Mouse (Mus musculus): Measurements from ENCODE around the gene Ipp. TPM values are rescaled to one million over a fixed set of nuclear protein-coding genes. Genes with fewer than 3 reads are reported as not detected.

Ipp gene
- total and polyA plus RNA-seq, 3 experiments = 8.4 to 8.8 TPM; not detected in 1

DNA sequence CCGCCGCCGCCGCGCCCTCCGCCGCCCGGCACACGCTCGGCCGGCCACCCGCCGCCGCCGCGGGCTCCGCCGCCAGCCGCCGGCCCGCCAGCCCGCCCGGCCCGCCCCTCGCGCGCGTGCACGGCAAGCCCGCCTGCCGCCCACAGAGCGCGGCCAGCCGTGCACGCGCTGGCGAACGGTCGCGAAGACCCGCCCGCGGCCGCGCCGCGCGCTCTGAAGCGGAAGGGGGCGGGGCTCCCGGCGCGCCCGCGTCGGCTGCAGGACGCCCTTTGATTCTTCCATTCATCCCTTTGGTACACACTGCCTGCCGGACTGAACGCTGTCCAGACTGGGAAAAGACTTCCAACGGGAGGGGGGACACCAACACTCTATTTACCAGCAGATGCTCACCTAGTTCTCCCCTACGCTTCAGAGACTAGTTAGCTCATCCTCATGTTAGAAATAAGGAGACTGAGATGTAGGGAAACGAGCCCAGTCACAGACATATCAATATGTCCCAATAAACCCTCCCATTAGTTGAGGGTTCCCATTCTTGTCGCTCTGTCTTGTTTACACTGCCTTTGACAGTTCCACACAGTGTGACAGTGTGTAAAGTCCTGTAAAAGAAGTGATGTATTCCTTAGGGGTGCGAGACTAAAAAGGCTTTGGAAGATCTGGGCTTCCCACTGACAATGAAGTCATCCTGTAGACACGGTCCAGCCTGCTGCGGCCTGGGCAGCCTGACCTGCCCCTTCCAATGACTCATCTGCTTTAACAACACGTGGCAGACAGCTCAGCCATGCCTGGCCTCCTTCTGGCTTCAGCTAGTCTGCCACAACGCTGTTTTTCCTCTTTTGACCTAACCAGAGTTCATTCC lies 43.0 kb upstream of the Ipp start, which contains the start of gene Mast2 (continued):
- TF ChIP-seq MYB (IDR thresholded peaks at IDR 0.05; ENCODE audit: low read depth, low read length) = no peak
- TF ChIP-seq GATA1 (IDR thresholded peaks at IDR 0.05; ENCODE audit: low read depth, low read length) = no peak
- TF ChIP-seq CHD1 (IDR thresholded peaks at IDR 0.05; ENCODE audit: low read depth, low read length) = no peak
- TF ChIP-seq POLR2A (IDR thresholded peaks at IDR 0.05; ENCODE audit: control insufficient read depth in 1 of 2, insufficient read depth in 1 of 2, low read depth in 1 of 2, low read length in 2 of 2, poor library complexity in 1 of 2) = peak in 1 of 2 experiments; percentile 78; a peak in 2 of 4 replicates
- TF ChIP-seq MAZ (IDR thresholded peaks at IDR 0.05; ENCODE audit: low read depth, low read length) = no peak
- no peak for TF ChIP-seq SMC3 (IDR thresholded peaks at IDR 0.05; ENCODE audit: low read depth, low read length)
- no peak for TF ChIP-seq HCFC1 (IDR thresholded peaks at IDR 0.05; ENCODE audit: low read depth, low read length)
- TF ChIP-seq CHD2 (IDR thresholded peaks at IDR 0.05; ENCODE audit: low read length) = no peak
- no peak for TF ChIP-seq UBTF (IDR thresholded peaks at IDR 0.05; ENCODE audit: borderline replicate concordance, insufficient read depth, low read depth, low read length)
- TF ChIP-seq MXI1 (IDR thresholded peaks at IDR 0.05; ENCODE audit: low read depth, low read length) = no peak; the same call in 1 of the 2 replicates
- TF ChIP-seq USF1 (IDR thresholded peaks at IDR 0.05; ENCODE audit: low read depth, low read length) = 0 out of 2 replicates have a peak, but pooled peaks have one; percentile 31
- TF ChIP-seq E2F4 (IDR thresholded peaks at IDR 0.05; ENCODE audit: borderline replicate concordance, low read depth, low read length) = no peak
- 0 out of 2 replicates have a peak, but pooled peaks have one; percentile 6 for TF ChIP-seq TCF12 (IDR thresholded peaks at IDR 0.05; ENCODE audit: low read depth, low read length)
- 0 out of 2 replicates have a peak, but pooled peaks have one; percentile 3 for TF ChIP-seq BHLHE40 (IDR thresholded peaks at IDR 0.05; ENCODE audit: borderline replicate concordance, low read depth, low read length)
- no peak for TF ChIP-seq USF2 (IDR thresholded peaks at IDR 0.05; ENCODE audit: borderline replicate concordance in 1 of 2, insufficient read depth in 1 of 2, low read depth in 1 of 2, low read length in 2 of 2)
- TF ChIP-seq ETS1 (IDR thresholded peaks at IDR 0.05; ENCODE audit: low read depth, low read length) = peak; percentile 26; the same call in 1 of the 2 replicates
- no peak for TF ChIP-seq RAD21 (IDR thresholded peaks at IDR 0.05; ENCODE audit: low read depth, low read length)
- TF ChIP-seq EP300 (IDR thresholded peaks at IDR 0.05; ENCODE audit: low read depth in 1 of 2, low read length in 2 of 2) = no peak

DNA sequence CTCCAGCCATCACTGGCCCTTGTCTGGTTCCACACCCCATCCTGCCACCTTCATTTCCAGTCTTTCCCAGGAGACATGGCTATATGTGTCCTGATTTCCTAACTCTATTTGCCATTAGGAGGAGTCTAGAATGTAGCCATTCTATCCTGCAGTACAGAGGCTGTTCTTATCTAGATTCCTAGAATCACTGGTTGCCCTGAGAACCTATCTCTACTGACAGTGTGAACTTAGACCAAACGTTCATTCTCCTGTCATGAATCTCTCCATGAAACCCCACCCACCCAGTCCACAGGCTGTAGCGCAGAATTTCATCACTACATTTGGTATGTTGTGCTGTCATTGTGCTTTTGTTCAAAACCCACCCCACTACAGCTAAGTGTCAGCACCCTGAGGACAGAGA lies 26.0 kb upstream of the Ipp start:
- H3K4me3 ChIP-seq (ENCODE audit: control insufficient read depth in 1 of 2, insufficient read depth in 1 of 2, low read depth in 2 of 2, low read length in 2 of 2) = no peak overlapping the region
- DNase-seq (ENCODE audit: low read depth, low spot score) = peak; percentile 51
- TF ChIP-seq EP300 (IDR thresholded peaks at IDR 0.05; ENCODE audit: low read depth in 1 of 2, low read length in 2 of 2) (peak in 1 of 2 experiments; percentile 60; a peak in 2 of 4 replicates), RCOR1 (IDR thresholded peaks at IDR 0.05; ENCODE audit: low read depth, low read length) (peak; percentile 72), GATA1 (IDR thresholded peaks at IDR 0.05; ENCODE audit: low read depth, low read length) (peak; percentile 48), ZMIZ1 (IDR thresholded peaks at IDR 0.05; ENCODE audit: low read depth, low read length) (no peak), MAX (IDR thresholded peaks at IDR 0.05; ENCODE audit: low read length) (no peak)

More for the DNA sequence above, 26.0 kb upstream of the Ipp start:
- H3K4me1 ChIP-seq (ENCODE audit: control insufficient read depth in 1 of 2, insufficient read depth in 2 of 2, low read length in 2 of 2) = peaks cover 4 to 20% of the 10 kb centered on the region in 2 experiments; a peak in 3 of 4 replicates
- peaks cover 0 to 14% of the 10 kb centered on the region in 2 experiments; a peak in 2 of 4 replicates for H3K36me3 ChIP-seq (ENCODE audit: control insufficient read depth in 1 of 2, insufficient read depth in 2 of 2, low read length in 2 of 2)
- no peak overlapping the region for H3K27ac ChIP-seq (ENCODE audit: control insufficient read depth, low read depth, low read length)
- no peaks in the 10 kb centered on the region for H3K79me2 ChIP-seq (ENCODE audit: control insufficient read depth, insufficient read depth, low read length, poor library complexity)
- no peak overlapping the region for H3K9ac ChIP-seq (ENCODE audit: control insufficient read depth, low read depth, low read length, poor library complexity, severe bottlenecking)
- H3K9me3 ChIP-seq (replicated peaks; ENCODE audit: insufficient read depth, low read length) = no peaks in the 10 kb centered on the region
- H3K27me3 ChIP-seq (ENCODE audit: control insufficient read depth in 1 of 2, insufficient read depth in 2 of 2, low read length in 2 of 2) = no peaks in the 10 kb centered on the region
